Mouse (Mus musculus): ENCODE data around the gene Coq8a.

Coq8a gene

DNA sequence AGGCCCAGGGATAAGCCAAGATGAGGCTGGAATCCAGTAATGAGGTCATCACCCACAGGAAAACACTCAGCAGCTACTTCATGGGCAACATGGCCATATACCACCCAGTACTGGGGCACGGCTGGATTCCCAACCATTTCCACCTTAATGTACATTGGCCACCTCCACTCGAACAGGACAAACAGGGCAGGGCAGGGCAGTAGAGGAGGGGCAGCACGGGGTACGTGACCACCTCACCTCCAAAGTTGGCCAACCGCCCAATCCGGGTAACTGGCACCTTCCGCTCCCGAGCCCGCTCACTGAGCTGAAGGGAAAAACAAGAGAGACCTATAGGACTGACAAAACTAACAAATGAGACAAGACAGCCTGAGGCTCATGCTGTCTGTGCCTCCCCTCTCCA is 21.1 kb downstream of the Coq8a start:
- in situ Hi-C loops (cut with MboI; ENCODE audit: low sequenced_read_pairs): no loop called here

DNA sequence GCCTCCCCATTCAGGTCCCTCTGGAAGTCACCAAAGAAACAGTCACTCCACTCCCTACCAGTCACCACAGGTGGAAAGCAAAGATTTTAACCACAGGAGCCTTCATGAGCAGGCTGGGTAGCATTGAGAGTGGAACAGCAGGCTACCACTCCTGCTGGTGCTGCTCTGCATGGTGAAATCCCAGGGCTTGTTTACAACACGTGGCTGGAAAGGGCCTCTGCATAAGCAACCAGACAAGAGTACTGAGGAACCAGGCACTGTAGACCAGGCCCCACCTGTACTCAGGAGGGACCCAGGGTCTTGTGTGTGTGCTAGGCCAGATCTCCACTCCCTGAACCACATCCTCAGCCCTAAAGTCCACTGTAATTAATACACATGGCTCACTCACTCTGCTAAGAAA is 22.6 kb downstream of the Coq8a start:
- in situ Hi-C loops (cut with MboI; ENCODE audit: low sequenced_read_pairs): no loop called here

DNA sequence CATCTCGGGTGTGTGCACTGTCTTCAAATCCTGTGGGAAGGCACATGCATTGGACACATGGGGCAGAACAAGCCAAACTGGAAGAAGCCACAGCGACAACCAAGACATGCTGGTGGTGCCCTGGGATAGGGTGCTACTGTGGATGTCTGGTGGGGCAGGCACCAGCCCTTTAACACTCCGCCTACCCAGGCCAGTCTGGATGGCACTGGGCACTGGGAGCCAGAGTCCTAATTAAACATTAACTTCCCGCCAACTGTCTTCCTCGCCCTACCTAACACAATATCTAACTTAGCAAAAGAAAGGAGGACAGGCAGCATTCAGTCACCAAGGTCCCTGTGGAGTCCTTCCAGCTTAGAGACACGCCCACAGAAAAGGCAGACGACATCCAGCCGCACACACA is 23.8 kb downstream of the Coq8a start:
- in situ Hi-C loops (cut with MboI; ENCODE audit: low sequenced_read_pairs): no loop called here

DNA sequence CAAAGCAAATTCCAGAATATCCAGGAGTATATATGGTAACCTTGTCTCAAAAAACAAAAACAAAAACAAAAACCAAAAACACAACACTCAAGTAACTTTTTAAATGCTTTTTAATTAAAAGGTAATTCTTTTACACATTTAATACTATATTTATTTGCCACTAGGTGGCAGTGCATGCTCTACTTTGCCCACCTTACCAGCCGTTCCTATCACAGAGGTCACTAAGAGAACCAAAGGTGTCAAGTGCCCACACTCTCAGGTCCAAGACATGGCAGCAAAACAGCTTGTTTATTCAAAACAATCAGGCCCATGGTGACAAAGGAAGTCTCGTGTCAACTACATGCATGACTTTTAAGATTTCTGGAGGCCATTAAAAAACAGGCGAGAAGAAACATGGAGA is 24.2 kb downstream of the Coq8a start:
- in situ Hi-C loops (cut with MboI; ENCODE audit: low sequenced_read_pairs): no loop called here

DNA sequence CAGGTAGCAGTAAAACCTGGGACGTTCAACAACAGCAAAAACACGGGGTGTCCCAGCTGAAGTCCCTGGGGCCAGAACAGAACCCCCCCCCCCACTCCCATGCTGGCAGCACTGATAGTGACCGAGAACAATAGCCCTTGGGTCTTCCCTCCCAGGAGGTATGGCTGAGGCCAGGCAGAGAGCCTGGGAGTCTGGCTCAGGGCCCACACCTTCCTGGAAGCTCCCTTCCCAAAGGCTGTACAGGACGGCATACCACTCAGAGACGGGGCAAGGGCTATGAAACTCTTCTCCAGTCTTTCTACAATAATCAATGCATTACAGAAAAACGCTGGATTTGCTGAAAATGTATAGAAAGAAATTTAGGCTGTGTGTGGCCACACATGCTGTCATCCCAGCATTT is 24.7 kb downstream of the Coq8a start:
- in situ Hi-C loops (cut with MboI; ENCODE audit: low sequenced_read_pairs): loop anchor here (25.0 kb wide), 1 partner anchor 312 kb away; no protein-coding TSS in a partner anchor

DNA sequence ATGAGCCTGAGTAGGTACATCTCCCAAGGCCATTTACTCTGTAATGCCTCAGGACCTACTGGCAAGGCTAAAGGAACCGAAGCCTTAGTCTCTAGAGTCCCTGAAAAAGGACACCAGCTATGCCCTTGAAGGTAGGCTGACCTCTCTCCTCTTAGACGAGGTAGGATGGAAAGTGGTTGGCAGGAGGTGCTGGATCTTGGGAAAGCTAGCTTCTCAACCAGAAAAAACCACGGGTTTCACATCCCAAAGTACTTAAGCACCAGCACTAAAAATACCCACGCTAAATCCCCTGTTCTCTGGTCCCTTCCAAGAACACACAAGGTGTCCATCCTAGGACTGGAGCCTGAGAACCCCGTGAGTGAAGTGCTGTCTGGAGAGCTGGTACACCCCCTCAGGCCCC is 26.4 kb downstream of the Coq8a start:
- in situ Hi-C loops (cut with MboI; ENCODE audit: low sequenced_read_pairs): loop anchor here (25.0 kb wide), 1 partner anchor 311 kb away; no protein-coding TSS in a partner anchor

DNA sequence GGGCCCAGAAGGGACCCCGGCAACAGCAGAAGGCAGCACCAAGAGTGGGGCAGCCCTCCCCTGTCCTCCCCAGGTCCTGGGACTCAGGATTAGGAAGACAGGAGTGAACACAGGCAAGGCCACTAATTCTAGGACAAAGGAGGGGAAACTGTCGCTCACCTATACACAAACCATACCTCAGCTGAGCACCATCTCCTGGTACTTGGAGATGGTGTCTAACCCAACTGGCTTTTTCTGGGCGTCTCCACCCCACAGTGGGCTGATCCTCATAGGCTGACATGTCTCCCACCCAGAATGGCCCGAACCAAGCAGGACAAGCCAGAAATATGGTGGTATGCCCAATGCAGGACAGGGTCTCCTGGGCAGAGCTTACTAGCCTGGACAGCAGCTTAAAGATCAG is 26.8 kb downstream of the Coq8a start:
- in situ Hi-C loops (cut with MboI; ENCODE audit: low sequenced_read_pairs): loop anchor here (25.0 kb wide), 1 partner anchor 310 kb away; no protein-coding TSS in a partner anchor

DNA sequence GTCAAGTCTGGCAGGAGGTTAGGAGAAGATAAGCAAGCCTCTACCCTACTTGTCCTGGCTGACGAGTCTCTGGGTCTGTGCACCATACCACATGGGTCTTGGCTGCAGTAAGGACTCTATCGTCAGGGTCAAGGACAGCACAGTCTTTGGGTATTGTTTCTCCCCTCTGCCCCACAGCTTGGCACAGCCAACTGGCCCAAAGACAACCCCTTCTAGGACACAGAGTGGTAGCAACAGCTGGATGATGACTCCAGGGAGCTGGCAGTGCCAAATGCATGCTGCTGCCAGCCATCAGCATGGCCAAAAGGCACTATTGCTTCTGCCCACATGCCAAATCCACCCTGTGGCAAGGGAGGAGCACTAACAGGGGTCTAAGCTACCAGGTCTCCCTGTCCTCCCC is 27.5 kb downstream of the Coq8a start:
- in situ Hi-C loops (cut with MboI; ENCODE audit: low sequenced_read_pairs): loop anchor here (25.0 kb wide), 1 partner anchor 310 kb away; no protein-coding TSS in a partner anchor

DNA sequence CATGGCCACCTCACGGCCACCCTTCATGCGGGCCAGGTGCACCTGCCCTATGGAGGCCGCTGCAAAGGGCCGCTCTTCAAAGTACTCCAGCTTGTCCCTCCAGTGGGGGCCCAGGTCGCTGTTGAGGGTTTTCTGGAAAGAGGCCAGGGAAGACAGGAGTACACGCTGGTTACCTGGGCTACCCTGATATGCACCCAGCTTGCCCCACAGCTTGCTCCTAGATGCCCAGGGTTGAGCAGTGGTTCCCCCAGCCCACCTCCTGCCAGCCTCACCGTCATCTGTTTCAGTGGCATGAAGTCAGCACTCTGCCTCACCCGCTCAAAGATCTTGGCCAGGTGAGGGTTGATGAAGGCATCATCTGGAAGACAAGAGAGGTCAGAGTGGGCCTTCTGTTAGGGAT is 29.3 kb downstream of the Coq8a start:
- in situ Hi-C loops (cut with MboI; ENCODE audit: low sequenced_read_pairs): loop anchor here (25.0 kb wide), 1 partner anchor 308 kb away; no protein-coding TSS in a partner anchor

DNA sequence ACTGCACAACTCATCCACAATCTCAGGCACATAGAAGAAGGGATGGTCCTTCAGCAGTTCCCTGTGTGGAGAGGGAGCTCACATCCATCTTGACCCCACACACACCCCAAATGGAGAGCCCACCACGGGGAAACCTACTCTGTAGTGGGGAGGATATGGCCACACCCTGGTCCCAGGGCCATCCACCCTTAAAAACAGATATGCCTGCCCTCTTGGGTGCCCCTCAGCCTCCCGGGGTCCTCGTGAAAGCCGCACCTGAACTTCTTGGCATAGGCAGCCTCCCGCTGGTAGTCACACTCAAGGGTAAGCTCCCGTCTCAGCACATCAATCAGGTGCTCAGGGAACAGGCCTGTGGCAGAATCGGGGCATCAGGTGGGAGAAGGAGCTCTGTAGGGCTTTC is 30.2 kb downstream of the Coq8a start:
- in situ Hi-C loops (cut with MboI; ENCODE audit: low sequenced_read_pairs): loop anchor here (25.0 kb wide), 1 partner anchor 307 kb away; no protein-coding TSS in a partner anchor

DNA sequence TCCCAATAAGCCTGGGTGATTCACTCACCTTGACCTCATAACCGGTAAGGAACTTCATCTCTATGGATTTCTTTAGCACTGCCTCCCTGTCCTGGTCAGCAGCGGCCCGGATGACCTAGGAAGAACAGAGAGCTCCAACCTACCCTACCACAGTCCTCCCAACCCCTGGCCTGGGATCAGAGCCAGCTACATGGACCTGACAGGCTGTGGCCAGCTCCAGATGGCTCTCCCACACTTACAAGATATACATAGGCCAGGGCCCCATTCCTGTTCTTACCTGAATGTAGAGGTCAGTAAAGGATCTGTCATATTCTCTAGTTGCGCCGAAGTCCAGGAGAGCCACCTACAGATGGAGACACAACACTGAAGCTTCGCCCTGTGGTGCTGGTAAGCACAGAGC is 31.1 kb downstream of the Coq8a start:
- in situ Hi-C loops (cut with MboI; ENCODE audit: low sequenced_read_pairs): loop anchor here (25.0 kb wide), 1 partner anchor 306 kb away; no protein-coding TSS in a partner anchor

DNA sequence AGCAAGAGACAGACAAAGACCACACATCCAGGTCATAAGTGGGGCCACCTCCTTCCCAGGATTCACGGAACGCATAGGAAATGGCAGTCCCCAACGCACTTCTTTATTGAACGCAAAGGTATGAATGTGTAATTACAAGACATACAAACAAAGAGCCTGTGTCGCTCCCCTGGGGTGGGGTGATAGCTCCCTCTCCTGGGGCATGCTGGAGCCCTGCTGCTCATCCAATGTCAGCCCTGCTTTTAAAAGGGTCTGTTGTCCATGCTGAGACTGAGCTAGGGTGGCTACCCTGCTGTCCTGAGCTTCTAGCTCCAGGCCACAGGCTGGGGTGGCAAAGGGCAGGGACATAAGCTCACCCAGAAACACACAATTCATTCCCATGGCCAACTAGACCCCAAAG is 32.9 kb downstream of the Coq8a start:
- in situ Hi-C loops (cut with MboI; ENCODE audit: low sequenced_read_pairs): loop anchor here (25.0 kb wide), 1 partner anchor 304 kb away; no protein-coding TSS in a partner anchor

DNA sequence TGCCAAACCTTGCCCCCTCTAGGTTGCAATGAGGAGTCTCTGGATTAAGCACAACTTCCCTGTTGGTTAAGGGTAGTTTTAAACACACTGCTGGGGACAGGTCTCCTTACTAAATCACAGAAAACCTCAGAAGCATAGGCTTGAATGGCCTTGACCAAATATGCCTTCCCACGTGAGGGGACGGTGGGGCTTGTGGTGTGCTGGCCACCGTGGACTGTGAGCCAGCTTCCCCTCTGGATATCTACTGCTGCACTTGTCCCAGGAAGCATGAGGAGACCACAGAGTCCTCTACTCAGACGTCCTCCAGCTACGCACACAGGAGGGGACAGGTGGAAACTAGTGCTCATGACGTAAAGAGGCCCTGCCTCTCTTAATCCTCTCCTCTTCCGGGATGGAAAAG is 36.4 kb downstream of the Coq8a start:
- in situ Hi-C loops (cut with MboI; ENCODE audit: low sequenced_read_pairs): loop anchor here (25.0 kb wide), 1 partner anchor 301 kb away; no protein-coding TSS in a partner anchor

DNA sequence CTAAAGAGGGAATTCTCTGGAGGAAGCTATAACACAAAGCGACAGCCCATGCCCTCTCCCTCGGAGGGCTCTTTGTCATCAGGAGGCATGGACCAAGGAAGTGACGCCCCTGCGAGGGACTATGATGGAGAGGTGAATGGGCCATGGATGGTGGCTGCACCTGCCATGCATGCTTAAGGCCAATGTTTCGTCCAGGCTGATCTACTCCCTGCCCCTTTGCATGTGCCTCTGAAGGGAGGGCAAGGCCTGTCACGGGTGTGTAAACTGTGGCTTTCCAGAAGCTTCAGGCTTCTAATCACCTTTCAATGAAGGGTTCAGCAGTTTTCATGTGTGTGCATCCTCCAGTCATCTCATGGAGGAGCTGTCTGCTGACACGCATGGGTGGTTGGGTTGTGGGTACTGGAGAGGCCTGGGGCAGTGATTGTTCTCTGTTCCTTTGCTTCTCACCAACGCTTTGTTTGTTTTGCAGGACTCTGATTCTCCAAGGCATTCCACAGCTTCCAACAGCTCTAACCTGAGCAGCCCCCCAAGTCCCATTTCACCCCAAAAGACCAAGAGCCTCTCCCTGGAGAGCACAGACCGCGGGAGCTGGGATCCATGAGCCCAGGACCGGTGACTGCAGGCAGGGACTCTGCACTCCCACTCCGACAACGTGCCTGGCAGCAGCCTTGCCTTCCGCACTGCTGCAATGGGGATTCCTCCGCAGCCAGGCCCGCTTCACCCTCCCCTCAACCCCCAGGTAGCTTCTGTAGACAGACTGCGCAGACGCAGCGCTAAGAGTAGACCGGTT is 37.6 kb downstream of the Coq8a start:
- in situ Hi-C loops (cut with MboI; ENCODE audit: low sequenced_read_pairs): loop anchor here (25.0 kb wide), 1 partner anchor 299 kb away; no protein-coding TSS in a partner anchor

DNA sequence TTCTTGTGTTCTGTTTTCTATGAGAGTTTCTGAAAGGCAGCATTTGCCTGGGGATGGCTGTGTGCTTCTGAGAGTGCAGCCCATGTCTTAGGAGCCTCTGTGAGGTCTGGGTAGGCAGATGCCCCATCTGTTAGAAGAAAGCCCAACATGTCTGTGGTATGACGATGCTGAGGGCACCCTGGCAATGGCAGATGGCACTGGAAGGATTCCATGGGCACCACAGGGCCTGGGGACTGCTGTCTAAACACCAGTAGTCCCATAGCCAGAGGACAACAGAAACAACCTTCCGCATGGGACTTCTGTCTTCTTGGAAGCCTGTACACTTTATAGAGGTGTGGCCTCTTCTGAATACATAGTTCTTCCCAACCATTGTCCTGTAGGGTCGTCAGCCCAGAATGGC is 38.2 kb downstream of the Coq8a start:
- in situ Hi-C loops (cut with MboI; ENCODE audit: low sequenced_read_pairs): loop anchor here (25.0 kb wide), 1 partner anchor 299 kb away; no protein-coding TSS in a partner anchor

DNA sequence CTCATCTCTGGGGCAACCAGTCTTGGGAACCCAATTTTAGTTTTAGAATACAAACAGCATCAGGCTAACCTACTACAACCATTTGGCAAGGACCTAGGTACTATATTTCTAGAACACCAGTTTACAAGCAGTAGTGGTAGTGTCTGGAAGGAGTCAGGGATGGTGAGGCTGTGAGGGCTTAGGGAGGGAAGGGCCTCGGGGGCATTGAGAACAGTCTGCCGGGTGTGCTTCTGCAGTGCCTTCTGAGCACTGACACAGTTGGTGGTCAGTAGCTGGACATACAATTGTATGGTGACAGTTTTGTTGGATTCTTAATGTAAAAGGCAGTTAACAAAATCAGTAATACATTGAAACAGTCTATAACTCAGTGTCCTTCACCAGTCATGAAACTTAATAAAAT is 38.9 kb downstream of the Coq8a start:
- in situ Hi-C loops (cut with MboI; ENCODE audit: low sequenced_read_pairs): loop anchor here (25.0 kb wide), 1 partner anchor 298 kb away; no protein-coding TSS in a partner anchor

DNA sequence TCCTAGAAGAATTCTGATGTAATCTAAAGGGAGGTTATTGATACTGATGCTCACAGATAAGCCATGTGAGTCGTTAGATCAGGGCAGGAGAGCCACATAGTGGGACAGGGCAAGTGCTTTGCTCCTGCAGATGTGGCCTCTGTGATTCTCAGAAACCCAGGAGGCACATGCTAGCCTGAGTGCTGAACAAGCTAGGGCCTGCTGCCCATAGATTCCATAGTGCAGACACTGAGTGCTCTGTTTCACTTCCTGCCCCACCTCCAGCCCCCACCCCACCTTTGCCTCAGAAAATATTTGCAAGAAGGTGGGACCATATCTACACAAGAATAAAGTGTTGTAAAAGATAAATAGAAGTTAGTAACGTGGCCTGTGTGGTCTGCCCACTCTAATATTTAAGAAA is 40.8 kb downstream of the Coq8a start:
- in situ Hi-C loops (cut with MboI; ENCODE audit: low sequenced_read_pairs): loop anchor here (25.0 kb wide), 1 partner anchor 296 kb away; no protein-coding TSS in a partner anchor

DNA sequence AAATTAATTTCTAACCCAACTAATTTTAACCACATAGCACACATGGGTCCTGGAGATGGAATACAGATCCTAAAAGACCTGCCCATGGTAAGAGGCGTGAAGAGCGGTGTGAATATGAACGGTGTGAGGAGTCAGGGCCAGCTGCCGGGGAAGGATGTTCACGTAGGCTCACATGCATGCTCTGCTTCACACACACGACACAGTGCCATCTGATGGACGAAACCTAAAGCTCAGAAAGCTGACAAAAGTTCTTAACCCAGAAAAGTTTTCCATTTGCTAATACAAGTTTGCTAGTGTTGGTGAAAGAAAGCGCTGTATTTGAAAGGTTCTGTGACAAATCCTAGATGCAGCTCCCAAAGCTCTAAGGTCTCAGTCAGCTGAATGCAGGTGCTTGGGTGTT is 48.2 kb downstream of the Coq8a start:
- in situ Hi-C loops (cut with MboI; ENCODE audit: low sequenced_read_pairs): loop anchor here (25.0 kb wide), 1 partner anchor 289 kb away; no protein-coding TSS in a partner anchor

DNA sequence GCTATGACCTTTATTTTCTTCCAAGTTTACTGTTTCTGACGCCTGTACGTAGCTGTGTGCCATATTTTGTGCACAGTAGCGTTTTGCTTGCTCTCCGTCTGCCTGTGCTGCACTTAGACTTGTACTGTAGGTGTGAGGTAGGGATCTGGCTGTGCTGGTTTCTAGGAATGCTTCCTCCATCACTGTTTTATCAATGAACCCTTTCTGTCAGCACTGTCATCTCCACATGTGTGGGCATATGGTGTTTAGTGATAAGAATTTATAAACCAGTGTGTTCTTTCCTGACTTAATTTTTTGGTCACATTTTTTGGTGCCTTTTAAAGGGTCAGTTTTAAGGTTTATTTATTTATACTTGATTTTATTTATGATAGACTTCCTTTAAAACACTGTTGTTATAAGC is 50.8 kb downstream of the Coq8a start:
- in situ Hi-C loops (cut with MboI; ENCODE audit: low sequenced_read_pairs): no loop called here

DNA sequence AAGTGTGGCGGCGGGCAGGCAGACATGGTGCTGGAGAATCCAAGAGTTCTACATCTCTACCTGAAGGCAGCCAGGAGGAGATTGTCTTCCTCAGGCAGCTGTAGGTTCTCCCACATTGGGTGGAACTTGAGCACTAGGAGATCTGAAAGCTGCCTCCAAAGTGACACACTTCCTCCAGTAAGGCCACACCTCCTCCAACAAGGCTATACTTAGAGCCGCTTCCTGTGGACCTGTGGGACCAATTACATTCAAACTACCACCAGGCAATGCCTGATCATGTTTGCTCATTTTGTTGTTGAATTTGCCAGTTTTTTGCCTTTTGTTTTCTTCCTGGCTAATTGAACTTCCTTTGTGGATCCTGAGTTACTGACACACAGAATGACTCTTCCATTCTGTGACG is 51.4 kb downstream of the Coq8a start:
- in situ Hi-C loops (cut with MboI; ENCODE audit: low sequenced_read_pairs): no loop called here

DNA sequence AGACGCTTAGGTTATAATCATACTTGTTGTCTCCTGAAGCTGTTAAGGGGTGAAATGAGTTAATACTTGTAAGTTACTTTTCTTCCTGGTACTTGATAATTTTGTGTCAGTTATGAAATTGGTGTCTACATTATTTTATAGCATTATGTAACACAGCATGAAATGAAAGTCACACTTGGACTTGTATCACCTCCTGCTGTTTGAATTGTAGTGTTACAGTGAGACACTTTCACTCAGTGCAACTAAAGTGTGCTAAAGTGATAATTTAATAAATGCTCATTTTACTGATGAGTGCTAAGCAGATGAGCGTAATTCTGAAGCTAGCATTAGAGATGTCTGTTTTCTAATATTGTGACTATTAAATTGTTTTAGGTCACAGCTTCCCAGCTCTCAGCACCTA is 58.4 kb downstream of the Coq8a start:
- in situ Hi-C loops (cut with MboI; ENCODE audit: low sequenced_read_pairs): no loop called here

DNA sequence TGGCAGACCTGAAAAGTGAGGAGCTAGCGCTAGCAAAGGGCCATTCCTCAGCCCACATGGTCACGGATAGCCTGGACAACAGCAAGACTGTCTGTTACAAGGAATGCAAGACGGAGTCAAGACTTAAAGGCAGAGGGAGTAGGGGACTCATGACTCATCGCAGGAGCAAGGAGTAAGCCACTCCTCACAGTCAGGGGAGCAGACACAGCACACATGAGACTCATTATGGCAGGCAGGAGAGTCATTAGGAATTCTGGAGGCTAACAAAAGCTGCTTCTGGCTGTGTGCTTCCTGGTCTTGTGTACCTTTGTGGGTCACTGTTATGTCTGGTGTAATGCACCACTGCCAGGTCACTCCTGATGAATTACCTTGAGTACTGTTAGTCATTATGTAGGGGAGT is 60.2 kb downstream of the Coq8a start:
- in situ Hi-C loops (cut with MboI; ENCODE audit: low sequenced_read_pairs): no loop called here
